Mouse (Mus musculus) lung, adult 2 months (tissue): ENCODE measurements around the gene Gm27029.

ENCODE experiments used
- CTCF ChIP-seq: fragments of 200-500 bp; IDR thresholded peaks from 2 replicates; pipeline ENCODE4 v1.5.1; 2011; ENCODE audit warnings: mild to moderate bottlenecking, low read length, control low read depth; ENCODE audit not compliant: insufficient read depth
- POLR2A ChIP-seq: fragments of 200-500 bp; IDR thresholded peaks from 2 replicates; pipeline ENCODE4 v1.6.1; 2011; ENCODE audit warnings: low read depth, mild to moderate bottlenecking, control low read depth, low read length, borderline replicate concordance; ENCODE audit errors: extremely low read depth

DNA sequence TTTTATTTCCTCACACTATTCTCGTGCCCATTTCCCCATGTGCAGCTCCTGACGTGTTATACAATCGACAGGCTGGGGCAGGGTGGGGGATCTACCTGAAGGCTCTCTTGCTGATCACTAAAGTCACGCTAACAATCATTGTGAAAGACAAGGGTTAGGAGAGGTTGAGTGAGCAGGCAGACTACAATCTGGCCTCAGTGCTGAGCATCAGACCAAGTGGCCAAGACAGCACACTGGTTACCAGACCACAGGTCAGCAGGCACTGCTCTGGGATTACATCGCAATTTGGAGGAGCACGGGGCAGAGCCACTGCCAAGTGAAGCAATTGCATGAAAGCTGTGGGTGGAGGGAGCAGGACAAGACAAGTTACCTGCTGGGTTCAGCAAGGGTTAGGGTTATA lies 45.7 kb downstream of the Gm27029 start:
- TF ChIP-seq POLR2A (no peak), CTCF (no peak)
